Mouse (Mus musculus): Measurements from ENCODE around the gene Slc16a1. TPM values are rescaled to one million over a fixed set of nuclear protein-coding genes. Genes with fewer than 3 reads are reported as not detected.

Slc16a1 gene
- 25.8 TPM for polyA plus RNA-seq (2012; fragmentation: generic; extraction: Trizol)
- long read RNA-seq, experiment 1, full-length matches to known transcripts = 13 of 19 reads
- long read RNA-seq, experiment 1, partial matches to known transcripts = 2 of 19 reads
- long read RNA-seq, experiment 1, other reads (novel, unspliced or antisense) = 4 of 19 reads
- long read RNA-seq, experiment 2, full-length matches to known transcripts = 160 of 171 reads
- long read RNA-seq, experiment 2, partial matches to known transcripts = 9 of 171 reads
- long read RNA-seq, experiment 2, other reads (novel, unspliced or antisense) = 2 of 171 reads

DNA sequence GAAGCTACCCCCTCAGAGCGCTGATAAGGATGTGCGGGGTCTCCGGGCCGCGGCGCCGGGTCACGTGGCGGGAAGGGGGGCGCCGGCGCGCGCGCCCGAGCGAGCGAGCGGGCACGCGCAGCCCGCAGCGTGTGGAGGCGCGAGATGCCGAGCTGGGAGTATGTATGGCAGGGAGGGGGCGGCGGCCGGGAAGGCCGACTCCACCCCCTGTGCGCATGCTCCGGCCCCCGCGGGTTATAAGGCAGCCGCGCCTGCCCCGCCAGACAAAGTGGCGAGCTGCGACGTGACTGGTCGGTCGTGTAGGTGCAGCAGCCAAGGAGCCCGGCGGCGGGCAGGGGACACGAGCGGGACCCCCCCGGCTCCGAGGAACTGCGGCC is at the start of gene Slc16a1:
Gene Slc16a1, plus strand, starts transcription at position 266 of the 377 bp plus-strand sequence.
- Histone ChIP-seq H3K79me2 (ENCODE audit: control insufficient read depth, insufficient read depth) (peaks cover 73% of the 10 kb centered on the region), H3K79me3 (ENCODE audit: low read depth) (peaks cover 53% of the 10 kb centered on the region), H3K36me3 (ENCODE audit: control insufficient read depth, insufficient read depth) (no peaks in the 10 kb centered on the region), H3K4me3 (ENCODE audit: insufficient read depth, poor library complexity, severe bottlenecking) (peak within 1 kb of the TSS; percentile 90), H3K27me3 (ENCODE audit: control insufficient read depth, insufficient read depth, insufficient read length) (no peaks in the 10 kb centered on the region), H3ac (ENCODE audit: control insufficient read depth, insufficient read length, low read depth) (peak within 1 kb of the TSS; percentile 82)
- TF ChIP-seq MYOG (IDR thresholded peaks at IDR 0.05; ENCODE audit: control insufficient read depth, extremely low read depth, insufficient read length) (no peak), MYOD1 (IDR thresholded peaks at IDR 0.05; ENCODE audit: control insufficient read depth, insufficient read length, low read depth) (no peak), FOSL1 (IDR thresholded peaks at IDR 0.05; ENCODE audit: insufficient read depth, low read length, poor library complexity, severe bottlenecking) (no peak), CTCF (IDR thresholded peaks at IDR 0.05; ENCODE audit: control insufficient read depth, insufficient read depth, insufficient read length) (no peak), MAX (IDR thresholded peaks at IDR 0.05) (peak; percentile 58), CEBPB (IDR thresholded peaks at IDR 0.05; ENCODE audit: low read depth) (no peak), USF1 (IDR thresholded peaks at IDR 0.05; ENCODE audit: low read depth) (peak; percentile 86)

- no peaks in the 10 kb centered on the region for H3K36me3 ChIP-seq (ENCODE audit: control insufficient read depth, insufficient read depth)
- H3K4me3 ChIP-seq (ENCODE audit: insufficient read depth, poor library complexity, severe bottlenecking) = no peak overlapping the region
- no peak overlapping the region for H3ac ChIP-seq (ENCODE audit: control insufficient read depth, insufficient read length, low read depth)
- no peak for TF ChIP-seq USF1 (IDR thresholded peaks at IDR 0.05; ENCODE audit: low read depth)
- no peak for TF ChIP-seq MAX (IDR thresholded peaks at IDR 0.05)
- TF ChIP-seq FOSL1 (IDR thresholded peaks at IDR 0.05; ENCODE audit: insufficient read depth, low read length, poor library complexity, severe bottlenecking) = no peak
- no peak for TF ChIP-seq CTCF (IDR thresholded peaks at IDR 0.05; ENCODE audit: control insufficient read depth, insufficient read depth, insufficient read length)
- no peak for TF ChIP-seq MYOG (IDR thresholded peaks at IDR 0.05; ENCODE audit: control insufficient read depth, extremely low read depth, insufficient read length)
- no peak for TF ChIP-seq CEBPB (IDR thresholded peaks at IDR 0.05; ENCODE audit: low read depth)
- TF ChIP-seq MYOD1 (IDR thresholded peaks at IDR 0.05; ENCODE audit: control insufficient read depth, insufficient read length, low read depth) = no peak
- H3K27me3 ChIP-seq (ENCODE audit: control insufficient read depth, insufficient read depth, insufficient read length) = no peaks in the 10 kb centered on the region
- H3K79me3 ChIP-seq (ENCODE audit: low read depth) = no peaks in the 10 kb centered on the region
- H3K79me2 ChIP-seq (ENCODE audit: control insufficient read depth, insufficient read depth) = no peaks in the 10 kb centered on the region
Observed at GRCm38 (mm10) chr3:104596451-104597134, 41.9 kb upstream of the Slc16a1 start.

- Histone ChIP-seq H3K36me3 (ENCODE audit: control insufficient read depth, insufficient read depth) (no peaks in the 10 kb centered on the region), H3ac (ENCODE audit: control insufficient read depth, insufficient read length, low read depth) (no peak overlapping the region), H3K4me3 (ENCODE audit: insufficient read depth, poor library complexity, severe bottlenecking) (no peak overlapping the region), H3K79me3 (ENCODE audit: low read depth) (no peaks in the 10 kb centered on the region), H3K79me2 (ENCODE audit: control insufficient read depth, insufficient read depth) (no peaks in the 10 kb centered on the region), H3K27me3 (ENCODE audit: control insufficient read depth, insufficient read depth, insufficient read length) (no peaks in the 10 kb centered on the region)
- TF ChIP-seq FOSL1 (IDR thresholded peaks at IDR 0.05; ENCODE audit: insufficient read depth, low read length, poor library complexity, severe bottlenecking) (no peak), USF1 (IDR thresholded peaks at IDR 0.05; ENCODE audit: low read depth) (no peak), CEBPB (IDR thresholded peaks at IDR 0.05; ENCODE audit: low read depth) (no peak), CTCF (IDR thresholded peaks at IDR 0.05; ENCODE audit: control insufficient read depth, insufficient read depth, insufficient read length) (no peak), MAX (IDR thresholded peaks at IDR 0.05) (no peak), MYOD1 (IDR thresholded peaks at IDR 0.05; ENCODE audit: control insufficient read depth, insufficient read length, low read depth) (no peak), MYOG (IDR thresholded peaks at IDR 0.05; ENCODE audit: control insufficient read depth, extremely low read depth, insufficient read length) (no peak)
Observed at GRCm38 (mm10) chr3:104597135-104597764, 41.2 kb upstream of the Slc16a1 start.

DNA sequence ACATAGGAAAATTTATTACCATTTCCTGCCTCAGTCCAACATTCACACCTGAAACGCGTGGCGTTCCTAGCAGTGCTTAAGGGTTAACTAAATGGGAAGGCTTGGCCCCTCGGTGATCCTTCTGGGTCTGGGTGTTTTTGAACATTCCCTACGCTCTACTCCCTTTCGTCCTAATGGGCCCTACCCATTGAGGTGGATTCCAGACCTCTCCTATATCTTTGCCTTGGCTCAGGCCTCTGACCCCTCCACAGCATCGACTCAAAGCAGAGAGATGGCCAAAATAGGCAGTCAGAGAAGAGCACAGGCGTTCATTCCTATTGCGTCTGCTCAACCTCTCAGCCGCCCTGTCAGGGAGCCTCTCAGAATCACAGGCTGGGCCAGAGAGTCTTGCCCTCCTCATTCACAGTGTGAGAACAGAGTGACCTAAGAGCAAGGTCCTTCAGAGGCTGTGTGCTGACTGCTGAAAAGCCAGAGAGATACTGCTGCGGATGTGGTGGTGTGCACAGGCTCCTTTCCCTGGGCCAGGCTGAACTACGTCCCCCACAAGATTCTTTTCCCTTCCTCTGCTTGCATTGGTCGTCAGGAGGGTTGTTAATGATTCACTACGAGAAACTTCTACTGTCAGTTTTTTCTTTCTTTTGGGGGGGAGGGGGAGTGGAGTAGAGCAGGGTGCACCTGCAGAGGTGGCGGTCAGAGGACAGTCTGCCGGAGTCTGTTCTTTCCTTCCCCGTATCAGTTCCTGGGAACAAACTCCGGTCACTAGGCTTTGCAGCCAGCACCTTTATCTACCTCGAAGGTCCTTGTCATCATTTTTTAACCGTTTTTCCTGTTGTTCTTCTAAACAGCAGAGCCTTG is 38.9 kb upstream of the Slc16a1 start:
- no peaks in the 10 kb centered on the region for H3K79me3 ChIP-seq (ENCODE audit: low read depth)
- H3K27me3 ChIP-seq (ENCODE audit: control insufficient read depth, insufficient read depth, insufficient read length) = no peaks in the 10 kb centered on the region
- H3K4me3 ChIP-seq (ENCODE audit: insufficient read depth, poor library complexity, severe bottlenecking) = no peak overlapping the region
- no peak for TF ChIP-seq CEBPB (IDR thresholded peaks at IDR 0.05; ENCODE audit: low read depth)
- TF ChIP-seq MYOG (IDR thresholded peaks at IDR 0.05; ENCODE audit: control insufficient read depth, extremely low read depth, insufficient read length) = no peak
- TF ChIP-seq MAX (IDR thresholded peaks at IDR 0.05) = no peak
- TF ChIP-seq USF1 (IDR thresholded peaks at IDR 0.05; ENCODE audit: low read depth) = no peak
- TF ChIP-seq MYOD1 (IDR thresholded peaks at IDR 0.05; ENCODE audit: control insufficient read depth, insufficient read length, low read depth) = no peak
- TF ChIP-seq FOSL1 (IDR thresholded peaks at IDR 0.05; ENCODE audit: insufficient read depth, low read length, poor library complexity, severe bottlenecking) = no peak
- no peak for TF ChIP-seq CTCF (IDR thresholded peaks at IDR 0.05; ENCODE audit: control insufficient read depth, insufficient read depth, insufficient read length)
- no peak overlapping the region for H3ac ChIP-seq (ENCODE audit: control insufficient read depth, insufficient read length, low read depth)
- no peaks in the 10 kb centered on the region for H3K36me3 ChIP-seq (ENCODE audit: control insufficient read depth, insufficient read depth)
- H3K79me2 ChIP-seq (ENCODE audit: control insufficient read depth, insufficient read depth) = no peaks in the 10 kb centered on the region

DNA sequence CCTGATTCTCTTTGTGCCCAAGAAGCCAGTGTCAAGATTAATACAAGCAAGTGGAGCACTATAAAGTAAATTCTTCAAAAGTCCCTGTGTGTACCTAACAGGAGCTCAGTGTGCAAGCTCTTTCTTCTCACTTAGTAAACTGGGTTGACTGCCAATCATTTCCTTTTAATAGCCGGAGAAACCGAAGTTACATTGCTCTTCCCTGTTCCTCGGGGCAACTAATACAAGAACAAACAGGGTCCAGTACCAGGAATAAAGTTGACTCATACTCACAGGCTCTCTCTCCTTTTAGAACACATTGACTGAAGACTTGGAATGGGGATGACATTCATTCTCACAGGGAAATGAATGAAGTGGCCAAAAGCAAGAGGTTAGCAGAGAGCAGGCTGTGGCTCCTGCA is 37.8 kb upstream of the Slc16a1 start:
- Histone ChIP-seq H3K36me3 (ENCODE audit: control insufficient read depth, insufficient read depth) (no peaks in the 10 kb centered on the region), H3ac (ENCODE audit: control insufficient read depth, insufficient read length, low read depth) (no peak overlapping the region), H3K79me2 (ENCODE audit: control insufficient read depth, insufficient read depth) (no peaks in the 10 kb centered on the region), H3K4me3 (ENCODE audit: insufficient read depth, poor library complexity, severe bottlenecking) (no peak overlapping the region), H3K27me3 (ENCODE audit: control insufficient read depth, insufficient read depth, insufficient read length) (no peaks in the 10 kb centered on the region), H3K79me3 (ENCODE audit: low read depth) (no peaks in the 10 kb centered on the region)
- TF ChIP-seq MYOG (IDR thresholded peaks at IDR 0.05; ENCODE audit: control insufficient read depth, extremely low read depth, insufficient read length) (no peak), MYOD1 (IDR thresholded peaks at IDR 0.05; ENCODE audit: control insufficient read depth, insufficient read length, low read depth) (no peak), CEBPB (IDR thresholded peaks at IDR 0.05; ENCODE audit: low read depth) (no peak), FOSL1 (IDR thresholded peaks at IDR 0.05; ENCODE audit: insufficient read depth, low read length, poor library complexity, severe bottlenecking) (no peak), CTCF (IDR thresholded peaks at IDR 0.05; ENCODE audit: control insufficient read depth, insufficient read depth, insufficient read length) (no peak), USF1 (IDR thresholded peaks at IDR 0.05; ENCODE audit: low read depth) (no peak), MAX (IDR thresholded peaks at IDR 0.05) (no peak)
